Mouse (Mus musculus): ENCODE results near the gene Adcy10.

Adcy10 gene

DNA sequence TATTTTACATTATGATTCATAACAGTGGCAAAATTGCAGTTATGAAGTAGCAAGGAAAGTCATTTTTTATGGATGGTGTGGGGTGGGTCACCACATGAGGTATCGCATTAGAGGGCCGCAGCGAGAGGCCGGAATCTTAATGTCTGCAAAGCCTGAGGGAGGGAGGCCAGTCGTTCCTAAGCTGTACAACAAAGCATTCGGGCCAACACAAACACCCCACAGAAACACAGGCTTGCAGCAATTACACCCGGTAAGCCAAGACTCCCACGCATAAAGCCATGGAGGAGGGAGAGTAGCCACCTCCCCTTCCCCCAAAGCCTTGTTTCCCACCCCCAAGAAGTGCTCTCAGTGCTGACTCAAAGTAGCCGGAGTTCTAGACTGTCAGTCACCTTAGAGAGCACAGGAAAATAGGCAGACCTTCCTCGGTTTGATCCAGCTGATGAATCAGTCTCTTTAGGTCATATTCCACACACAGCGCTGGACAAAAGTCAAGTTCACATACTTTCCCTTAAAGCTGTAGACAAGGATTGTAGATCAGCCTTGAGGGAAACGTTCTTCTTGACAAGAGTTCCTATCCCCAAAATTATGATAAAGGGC is 51.2 kb downstream of the Adcy10 start:
- DNase-seq: no peak

- no peak for DNase-seq
These were observed 52.3 kb downstream of the Adcy10 start for GRCm38 (mm10) chr1:165537241-165537807.

DNA sequence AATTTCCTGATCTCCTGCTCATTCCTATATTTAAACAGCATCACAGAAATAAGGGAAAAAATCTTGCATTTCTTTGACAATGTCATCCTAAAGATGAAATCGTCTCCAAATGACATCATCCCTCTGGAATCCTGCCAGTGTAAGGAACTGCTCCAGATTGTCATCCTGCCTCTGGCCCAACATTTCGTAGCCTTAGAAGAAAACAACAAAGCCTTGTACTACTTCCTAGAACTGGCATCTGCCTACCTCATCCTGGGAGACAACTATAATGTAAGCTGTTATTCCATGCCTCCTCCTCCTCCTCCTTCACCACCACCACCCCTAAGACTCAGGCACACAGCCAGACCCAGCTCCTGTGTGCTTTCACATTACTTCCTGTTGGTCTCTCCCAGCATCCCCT is 71.7 kb downstream of the Adcy10 start:
- no peak for DNase-seq

GRCm38 (mm10) chr1:165559073-165559472 is 74.1 kb downstream of the Adcy10 start:
- peak; percentile 54 for DNase-seq

DNA sequence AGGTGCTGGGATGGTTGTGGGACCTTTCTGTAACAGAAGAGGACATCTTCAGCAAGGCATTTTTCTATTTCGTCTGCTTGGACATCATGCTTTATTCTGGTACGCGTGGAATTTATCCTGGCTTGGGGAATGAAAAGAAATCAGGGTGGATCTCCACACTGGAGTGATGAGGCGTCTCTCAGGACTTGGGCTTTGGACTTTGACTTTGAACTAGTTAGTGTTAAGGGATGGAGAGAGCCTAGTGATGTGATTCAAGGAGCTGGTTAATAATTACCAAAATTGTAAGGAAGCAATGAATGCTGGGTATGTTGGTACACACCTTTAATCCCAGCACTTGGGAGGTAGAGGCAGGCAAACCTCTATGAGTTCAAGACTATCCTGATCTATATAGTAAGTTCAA is 80.3 kb downstream of the Adcy10 start:
- DNase-seq: no peak

GRCm38 (mm10) chr1:165567466-165567865 is 82.5 kb downstream of the Adcy10 start:
- no peak for DNase-seq

DNA sequence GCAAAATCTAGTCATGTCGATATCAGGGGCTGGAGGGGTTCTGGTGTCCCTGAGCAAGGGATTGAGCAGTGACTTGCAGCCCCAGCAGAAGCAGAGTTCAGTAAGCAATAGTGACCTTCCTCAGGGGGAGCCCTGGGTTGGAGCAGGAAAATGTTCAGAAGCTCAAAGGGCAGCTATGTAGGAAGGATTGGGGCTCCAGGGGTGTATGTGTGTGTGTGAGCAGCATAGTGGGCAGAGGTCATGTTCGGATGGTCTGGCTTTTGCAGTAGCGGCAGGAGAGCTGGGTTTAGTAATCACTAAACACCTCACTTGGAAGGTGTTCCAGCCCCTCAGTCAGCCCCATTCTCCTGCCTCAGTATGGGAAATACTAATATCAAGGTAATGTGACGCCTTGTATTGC is 91.0 kb downstream of the Adcy10 start:
- DNase-seq: no peak

DNA sequence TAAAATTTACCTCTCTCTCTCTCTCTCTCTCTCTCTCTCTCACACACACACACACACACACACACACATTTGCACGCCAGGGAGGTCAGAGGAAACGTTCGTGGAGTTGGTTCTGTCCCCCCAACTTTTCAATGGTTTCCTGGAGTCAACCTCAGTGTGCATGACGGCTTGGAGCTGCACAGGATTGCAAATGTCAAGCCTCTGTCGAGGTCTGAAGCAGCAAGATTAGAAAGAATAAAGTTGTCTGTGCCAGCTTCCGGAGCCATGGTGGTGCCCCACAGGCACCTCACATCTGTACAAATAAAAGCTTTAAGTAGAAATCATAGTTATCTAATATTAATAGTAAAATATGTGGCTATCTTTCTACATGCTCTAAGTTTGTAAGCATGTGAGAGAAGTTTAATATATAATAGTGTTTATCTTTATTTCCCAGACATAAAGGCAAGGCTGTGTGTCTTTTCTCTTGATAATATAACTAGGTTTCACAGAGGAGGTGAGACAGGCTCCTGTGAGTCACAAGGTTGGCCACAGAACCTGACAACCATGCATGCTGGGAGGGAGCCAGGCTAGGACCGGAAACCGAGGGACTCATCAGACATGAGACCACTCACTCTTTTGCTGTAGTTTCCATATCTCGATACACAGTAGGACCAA is 91.6 kb downstream of the Adcy10 start:
- no peak for DNase-seq

- no peak for DNase-seq
These were observed 94.3 kb downstream of the Adcy10 start for GRCm38 (mm10) chr1:165579332-165579731.

DNA sequence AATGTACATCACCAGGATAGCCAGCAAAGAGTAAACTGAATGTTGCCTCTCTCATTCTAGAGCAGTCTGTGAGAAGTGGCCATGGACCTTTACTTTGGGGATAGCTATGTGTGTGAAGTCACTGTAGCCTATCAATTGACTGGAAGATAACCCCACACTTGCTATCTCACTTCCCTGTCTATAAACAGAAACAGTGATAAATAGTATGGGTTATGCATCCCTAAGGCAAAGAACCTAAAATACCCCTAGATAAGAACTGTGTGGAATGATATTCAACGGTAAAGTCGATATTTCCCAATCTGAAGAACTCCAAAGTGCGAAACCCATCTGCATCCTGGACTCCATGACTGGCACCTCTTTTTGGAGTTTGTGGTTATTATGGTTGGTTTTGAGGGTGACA is 96.3 kb downstream of the Adcy10 start:
- DNase-seq: no peak

- peak; percentile 88 for DNase-seq
These were observed 98.7 kb downstream of the Adcy10 start for GRCm38 (mm10) chr1:165583529-165584184.

DNA sequence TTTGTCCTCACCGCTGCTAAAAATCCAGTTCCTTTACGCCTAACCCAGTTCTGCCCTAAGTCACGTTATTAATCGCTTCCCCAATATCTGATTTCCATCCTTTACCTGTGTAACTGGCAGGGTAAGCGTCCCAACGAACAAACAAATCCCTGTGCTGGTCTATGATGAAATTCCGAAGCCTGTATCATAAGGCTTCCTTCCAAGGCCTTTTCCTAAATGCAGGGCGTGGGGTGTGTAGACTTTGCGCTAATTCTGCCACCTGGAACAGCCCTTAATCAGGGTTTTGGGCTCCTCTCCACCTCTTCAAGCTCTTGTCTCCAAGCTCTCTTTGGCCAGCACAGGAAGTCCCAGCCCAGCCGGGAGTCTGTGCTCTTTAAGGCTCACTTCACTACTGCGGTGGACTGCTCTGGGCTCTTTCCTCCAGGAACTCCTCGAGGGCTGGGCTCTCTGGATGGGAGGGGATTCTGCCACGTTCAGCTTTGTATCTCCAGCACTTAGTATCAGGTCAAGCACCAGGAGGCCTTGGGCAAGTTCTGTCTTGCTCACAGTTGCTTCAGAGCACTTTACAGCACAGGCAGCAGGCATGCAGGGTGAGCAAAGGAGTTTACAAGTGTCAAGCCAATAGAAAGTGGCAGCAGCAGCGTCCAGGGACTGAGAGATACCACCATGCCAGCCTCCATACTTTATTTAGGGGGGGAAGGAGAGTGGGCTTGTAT is 100.6 kb downstream of the Adcy10 start:
- no peak for DNase-seq

- no peak for DNase-seq
These were observed 101.4 kb downstream of the Adcy10 start for GRCm38 (mm10) chr1:165586366-165586765.

- DNase-seq: no peak
These were observed 102.9 kb downstream of the Adcy10 start for GRCm38 (mm10) chr1:165587845-165588244.

- DNase-seq: no peak
These were observed 104.5 kb downstream of the Adcy10 start for GRCm38 (mm10) chr1:165589280-165590048.

DNA sequence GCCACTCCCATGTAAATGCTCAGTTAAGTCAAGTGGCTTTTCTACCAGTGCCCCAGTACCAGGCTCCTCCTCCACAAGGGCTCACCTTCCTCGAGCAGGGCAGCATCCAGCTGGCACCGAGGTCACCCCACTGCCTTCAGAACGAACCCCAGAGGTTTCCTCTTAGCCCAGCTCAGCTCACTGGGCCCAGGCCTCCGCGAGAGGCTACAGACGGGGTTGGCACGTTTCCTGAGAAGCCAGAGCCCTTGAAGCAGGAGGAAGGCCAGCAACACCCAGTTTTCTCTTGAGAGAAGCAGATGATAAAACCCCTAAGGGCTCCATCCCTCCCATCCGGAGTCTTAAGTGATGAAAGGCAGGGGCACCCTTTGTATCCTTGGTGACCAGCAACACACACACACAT is 105.8 kb downstream of the Adcy10 start:
- no peak for DNase-seq

GRCm38 (mm10) chr1:165592295-165593082 is 107.5 kb downstream of the Adcy10 start:
- DNase-seq: no peak

GRCm38 (mm10) chr1:165594699-165595421 is 109.9 kb downstream of the Adcy10 start:
- DNase-seq: no peak

GRCm38 (mm10) chr1:165601775-165602280 is 116.8 kb downstream of the Adcy10 start:
- no peak for DNase-seq

- no peak for DNase-seq
These were observed 118.2 kb downstream of the Adcy10 start for GRCm38 (mm10) chr1:165603218-165603617.

DNA sequence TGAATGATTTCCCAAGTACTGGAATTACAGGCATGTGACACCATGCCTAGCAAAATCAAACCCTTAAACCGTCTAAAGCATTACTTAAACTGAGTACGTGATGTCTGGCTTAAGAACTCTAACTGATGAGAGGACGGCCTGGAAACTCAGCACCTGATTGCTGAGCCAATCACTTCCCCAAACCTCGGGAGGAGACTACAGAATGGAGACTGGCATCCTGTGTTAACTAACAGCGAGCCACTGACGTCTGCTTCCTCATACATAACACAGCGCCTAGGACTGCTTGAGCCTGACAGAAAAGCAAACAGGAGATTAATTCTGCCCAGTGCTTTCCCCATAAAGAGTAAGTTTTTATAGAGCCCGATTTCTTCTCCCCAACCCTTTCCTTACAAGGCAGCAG is 119.2 kb downstream of the Adcy10 start:
- DNase-seq: no peak

All from cerebellum, adult 11 months (tissue).